Mouse (Mus musculus): ENCODE data around the gene Ifi204. TPM values are rescaled to one million over a fixed set of nuclear protein-coding genes. Genes with fewer than 3 reads are reported as not detected.
"Not testable (repeated sequence)": the region's sequence is repeated elsewhere in the genome, so short reads cannot be mapped to it uniquely, and the experiment has no call there.

Gene Ifi204
- 1.9 and 2.6 TPM in 2 replicates for polyA plus RNA-seq (2015; fragmentation: Nextera tagmentation; extraction: Ambion mirVana)

DNA sequence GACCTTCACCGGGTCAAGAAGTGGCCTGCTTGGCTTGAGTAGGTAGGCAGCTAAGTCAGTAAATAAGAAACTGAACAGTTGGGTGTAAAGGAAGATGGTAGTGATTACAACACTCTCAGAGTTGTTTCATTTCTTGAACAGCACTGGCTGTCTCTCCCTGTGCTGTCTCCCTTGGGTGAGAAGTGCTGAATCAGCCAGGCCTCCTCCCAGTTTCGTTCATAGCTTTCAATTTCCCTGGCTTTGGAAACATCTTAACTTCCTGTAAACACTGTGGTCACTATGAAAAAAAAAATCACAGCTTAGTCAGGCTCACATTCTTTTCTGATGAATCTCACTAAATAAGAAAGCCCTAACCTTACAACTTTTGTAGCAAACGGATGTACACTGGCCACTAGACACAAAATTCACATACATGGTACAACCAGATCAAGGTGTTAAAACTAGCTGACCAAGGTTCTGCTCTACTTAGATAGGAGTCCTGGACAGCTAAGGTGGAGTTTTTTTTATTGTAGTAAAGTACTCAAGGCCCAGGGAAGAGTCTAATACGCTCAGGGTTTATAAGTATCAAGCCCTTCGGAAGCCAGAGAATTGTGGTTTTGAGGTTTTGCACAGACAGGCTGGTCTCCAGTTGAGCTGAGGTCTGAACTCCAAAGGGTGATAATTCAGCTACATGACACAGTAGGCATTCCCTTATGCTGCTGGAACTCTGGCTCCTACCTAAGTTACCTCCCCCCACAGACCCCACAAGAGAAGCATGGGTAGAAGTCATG lies at the start of gene Ifi204:
Gene Ifi204 (minus strand): TSS at position 96 of the 770 bp plus-strand sequence.
- not testable (repeated sequence) for H3K36me3 ChIP-seq; H3K9me3 ChIP-seq; H3K4me2 ChIP-seq; H3K27me3 ChIP-seq; ATAC-seq (ENCODE audit: borderline replicate concordance, extremely low read depth, low FRiP score, low TSS enrichment); H3K9ac ChIP-seq; H3K27ac ChIP-seq; H3K4me1 ChIP-seq; H3K4me3 ChIP-seq
- WGBS, result 68% methylated on average over 5 of the region's 5 CpGs

DNA sequence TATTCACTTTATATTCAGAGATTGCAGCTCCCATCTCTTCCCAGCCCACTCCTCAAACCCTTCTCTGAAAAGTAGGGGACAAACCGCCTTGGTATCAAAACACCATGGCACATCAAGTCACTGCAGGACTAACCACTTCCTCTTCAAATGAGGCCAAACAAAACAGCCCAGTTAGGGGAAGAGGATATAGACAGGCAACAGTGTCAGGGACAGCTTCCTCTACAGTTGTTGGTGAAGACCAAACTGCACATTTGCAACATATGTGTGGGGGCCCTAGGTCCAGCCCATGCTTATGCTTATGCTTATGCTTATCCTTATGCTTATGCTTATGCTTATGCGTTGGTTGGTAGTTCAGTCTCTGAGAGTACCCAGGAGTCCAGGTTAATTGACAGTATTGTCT lies 42.6 kb upstream of the Ifi204 start:
- H3K27ac ChIP-seq; H3K9me3 ChIP-seq; H3K36me3 ChIP-seq; H3K27me3 ChIP-seq; H3K4me3 ChIP-seq; H3K4me2 ChIP-seq; H3K9ac ChIP-seq; ATAC-seq (ENCODE audit: borderline replicate concordance, extremely low read depth, low FRiP score, low TSS enrichment); H3K4me1 ChIP-seq: not testable (repeated sequence)
- WGBS, result 74% methylated on average over 2 of the region's 2 CpGs

DNA sequence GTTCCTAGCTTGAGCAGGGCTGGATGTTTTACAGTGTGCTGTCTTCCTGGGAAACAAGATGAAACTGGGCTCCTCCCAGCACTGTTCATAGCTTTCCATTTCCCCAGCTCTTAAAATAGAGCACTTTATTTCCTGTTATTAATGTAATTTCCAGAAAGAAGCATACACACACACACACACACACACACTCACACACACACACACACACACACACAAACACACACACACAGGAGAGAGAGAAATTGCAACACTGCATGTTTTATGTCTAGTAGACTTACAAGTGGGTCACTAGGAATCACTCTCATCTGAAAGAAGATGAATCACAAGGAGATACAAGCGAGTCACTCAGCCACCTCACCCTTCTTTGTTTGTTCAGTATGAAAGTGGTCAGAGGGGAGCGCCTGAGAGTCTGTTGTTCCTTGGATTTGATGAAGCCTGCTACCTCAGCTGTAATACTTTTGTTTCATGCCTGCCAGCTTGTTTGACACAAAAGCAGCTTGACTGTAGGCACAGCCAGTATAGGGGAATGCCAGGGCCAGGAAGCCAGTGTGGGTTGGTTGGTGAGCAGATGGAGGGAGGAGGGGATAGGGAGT lies 36.0 kb upstream of the Ifi204 start:
- not testable (repeated sequence) for H3K36me3 ChIP-seq; ATAC-seq (ENCODE audit: borderline replicate concordance, extremely low read depth, low FRiP score, low TSS enrichment); H3K9me3 ChIP-seq; H3K27me3 ChIP-seq; H3K4me3 ChIP-seq; H3K9ac ChIP-seq; H3K4me1 ChIP-seq; H3K27ac ChIP-seq; H3K4me2 ChIP-seq
- WGBS, result 44% methylated on average over 2 of the region's 2 CpGs

DNA sequence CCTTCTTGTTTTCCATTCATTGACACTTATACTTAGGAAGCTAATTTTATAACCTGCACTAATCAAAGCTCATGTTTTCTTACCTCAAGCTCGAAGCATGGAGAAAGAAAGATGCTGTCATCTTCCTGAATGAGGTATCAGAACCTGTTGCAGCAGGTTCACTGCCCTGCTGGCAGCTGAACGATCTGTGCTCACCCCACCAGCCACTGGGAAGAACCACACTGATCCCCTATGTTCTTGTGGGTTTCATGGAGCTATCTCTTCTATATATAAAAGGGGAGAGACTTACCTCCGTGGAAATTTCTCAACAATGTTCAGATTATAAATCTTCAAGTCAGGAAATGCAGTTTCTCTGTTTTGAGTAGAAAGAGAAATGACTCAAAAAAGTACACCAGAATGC lies 35.5 kb upstream of the Ifi204 start:
- ATAC-seq (ENCODE audit: borderline replicate concordance, extremely low read depth, low FRiP score, low TSS enrichment); H3K4me1 ChIP-seq; H3K27ac ChIP-seq; H3K9ac ChIP-seq; H3K36me3 ChIP-seq; H3K4me2 ChIP-seq; H3K9me3 ChIP-seq; H3K4me3 ChIP-seq; H3K27me3 ChIP-seq: not testable (repeated sequence)
- 48% methylated on average over 3 of the region's 3 CpGs for whole genome bisulfite sequencing

DNA sequence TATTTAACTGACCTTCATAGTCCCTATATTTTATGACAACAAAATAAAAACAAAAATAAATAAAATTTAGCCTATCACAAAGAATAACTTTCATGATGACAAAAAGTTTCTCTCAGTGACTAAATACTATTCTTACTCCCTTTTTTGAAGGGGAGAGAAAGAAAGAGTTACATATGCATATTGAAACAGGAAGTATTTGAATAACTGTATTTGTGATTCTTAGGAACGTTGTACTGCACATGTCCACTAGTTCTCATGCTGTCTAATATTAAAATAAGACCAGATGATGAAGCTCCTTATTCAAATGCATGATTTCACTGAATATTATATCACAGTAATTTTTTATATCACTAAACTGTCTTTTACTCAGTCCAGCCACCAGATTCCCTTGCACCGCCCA lies 35.0 kb upstream of the Ifi204 start:
- not testable (repeated sequence) for H3K27ac ChIP-seq; H3K9me3 ChIP-seq; ATAC-seq (ENCODE audit: borderline replicate concordance, extremely low read depth, low FRiP score, low TSS enrichment); H3K4me1 ChIP-seq; H3K27me3 ChIP-seq; H3K4me3 ChIP-seq; H3K9ac ChIP-seq; H3K36me3 ChIP-seq; H3K4me2 ChIP-seq
- 73% methylated on average over 2 of the region's 2 CpGs for WGBS

DNA sequence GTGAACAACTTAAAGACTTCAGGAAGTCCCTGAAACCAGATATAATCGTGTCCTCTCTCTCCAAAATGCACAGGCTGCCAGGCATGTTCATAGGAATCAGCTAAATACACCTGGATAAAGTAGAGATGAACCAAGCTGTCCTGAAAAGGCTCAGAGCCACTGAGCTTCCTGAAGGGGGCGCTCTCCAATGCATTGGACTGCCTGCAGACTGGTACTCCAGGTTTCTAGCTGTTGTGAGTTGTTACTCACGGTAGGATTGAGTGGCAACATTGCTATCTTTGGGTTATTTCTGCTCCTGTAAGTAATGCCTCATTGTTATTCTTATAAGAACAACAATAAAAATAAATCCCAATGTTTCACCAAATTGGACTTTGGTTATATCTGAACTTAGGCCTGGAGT lies 6.7 kb upstream of the Ifi204 start:
- not testable (repeated sequence) for H3K4me3 ChIP-seq; H3K36me3 ChIP-seq; H3K4me2 ChIP-seq; H3K9me3 ChIP-seq; ATAC-seq (ENCODE audit: borderline replicate concordance, extremely low read depth, low FRiP score, low TSS enrichment); H3K9ac ChIP-seq; H3K27ac ChIP-seq; H3K4me1 ChIP-seq; H3K27me3 ChIP-seq
- 59% methylated on average over 3 of the region's 3 CpGs for WGBS

DNA sequence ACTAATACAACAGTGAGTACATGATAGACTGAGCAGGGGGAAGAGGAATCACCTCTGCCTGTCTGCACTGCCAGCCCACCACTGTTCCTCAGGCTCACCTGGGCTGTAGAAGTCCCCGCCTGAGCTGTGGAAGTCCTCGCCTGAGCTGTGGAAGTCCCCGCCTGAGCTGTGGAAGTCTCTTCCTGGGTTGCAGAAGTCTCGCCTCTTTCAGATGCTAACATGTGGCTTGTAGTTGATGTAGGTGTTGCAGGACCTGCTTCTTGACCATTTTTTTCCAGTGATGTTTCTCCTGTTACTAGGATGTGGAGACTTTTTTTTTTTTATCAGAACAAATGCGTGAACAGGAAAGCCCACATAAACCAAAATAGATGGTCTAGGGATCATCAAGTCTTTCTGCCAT lies 6.7 kb downstream of the Ifi204 start:
- H3K9me3 ChIP-seq; H3K4me3 ChIP-seq; H3K27me3 ChIP-seq; H3K27ac ChIP-seq; H3K4me1 ChIP-seq; H3K9ac ChIP-seq; H3K4me2 ChIP-seq; ATAC-seq (ENCODE audit: borderline replicate concordance, extremely low read depth, low FRiP score, low TSS enrichment); H3K36me3 ChIP-seq: not testable (repeated sequence)
- WGBS, result 79% methylated on average over 5 of the region's 5 CpGs

DNA sequence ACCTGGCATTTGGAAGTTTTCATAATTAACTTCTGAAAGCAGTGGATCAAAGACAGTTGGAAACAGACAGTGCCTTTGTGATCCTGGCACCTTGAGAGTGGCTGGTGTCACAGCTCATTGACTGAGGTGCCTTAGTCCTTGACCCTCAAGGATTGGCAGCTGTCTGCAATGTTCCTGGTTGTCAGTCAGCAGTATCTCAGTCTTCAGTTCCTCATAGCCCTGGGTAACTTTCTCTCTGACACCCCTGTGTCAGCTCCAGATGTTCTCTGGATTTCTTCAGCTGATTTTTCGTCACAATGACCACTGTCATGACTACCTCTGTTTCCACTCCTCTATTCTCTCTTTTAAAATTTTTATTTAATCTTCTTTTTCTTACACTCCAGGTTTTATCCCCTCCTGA lies 24.5 kb downstream of the Ifi204 start:
- no peak overlapping the region for H3K4me3 ChIP-seq
- no peaks in the 10 kb centered on the region for H3K4me1 ChIP-seq
- 63% methylated on average over 1 of the region's 1 CpGs for WGBS
- H3K4me2 ChIP-seq, result no peak overlapping the region
- H3K9ac ChIP-seq, result no peak overlapping the region
- no peak overlapping the region for H3K27ac ChIP-seq
- H3K9me3 ChIP-seq, result no peaks in the 10 kb centered on the region
- no peak for ATAC-seq (ENCODE audit: borderline replicate concordance, extremely low read depth, low FRiP score, low TSS enrichment)
- no peaks in the 10 kb centered on the region for H3K36me3 ChIP-seq
- no peaks in the 10 kb centered on the region for H3K27me3 ChIP-seq

DNA sequence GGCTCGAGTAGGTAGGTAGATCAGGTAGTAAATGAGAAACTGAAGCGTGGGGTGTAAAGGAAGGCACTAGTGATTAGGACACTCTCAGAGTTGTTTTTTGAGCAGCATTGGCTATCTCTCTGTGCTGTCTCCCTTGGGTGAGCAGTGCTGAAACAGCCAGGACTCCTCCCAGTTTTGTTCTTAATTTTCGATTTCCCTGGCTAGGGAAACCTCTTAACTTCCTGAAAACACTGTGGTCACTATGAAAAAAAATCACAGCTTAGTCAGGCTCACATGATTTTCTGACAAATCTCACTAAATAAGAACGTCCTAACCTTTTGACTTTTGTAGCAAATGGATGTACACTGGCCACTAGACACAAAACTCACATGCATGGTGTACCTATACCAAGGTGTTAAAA lies 25.1 kb downstream of the Ifi204 start, which contains the start of gene Ifi207:
Gene Ifi207 (minus strand): TSS at position 92 of the 400 bp plus-strand sequence.
- no peak within 1 kb of the TSS for H3K27ac ChIP-seq
- no peak within 1 kb of the TSS for H3K4me3 ChIP-seq
- no peaks in the 10 kb centered on the region for H3K9me3 ChIP-seq
- no peaks in the 10 kb centered on the region for H3K36me3 ChIP-seq
- H3K27me3 ChIP-seq, result no peaks in the 10 kb centered on the region
- 63% methylated on average over 4 of the region's 4 CpGs for WGBS
- H3K9ac ChIP-seq, result no peak within 1 kb of the TSS
- no peak for ATAC-seq (ENCODE audit: borderline replicate concordance, extremely low read depth, low FRiP score, low TSS enrichment)
- H3K4me1 ChIP-seq, result no peaks in the 10 kb centered on the region
- H3K4me2 ChIP-seq, result no peak within 1 kb of the TSS

DNA sequence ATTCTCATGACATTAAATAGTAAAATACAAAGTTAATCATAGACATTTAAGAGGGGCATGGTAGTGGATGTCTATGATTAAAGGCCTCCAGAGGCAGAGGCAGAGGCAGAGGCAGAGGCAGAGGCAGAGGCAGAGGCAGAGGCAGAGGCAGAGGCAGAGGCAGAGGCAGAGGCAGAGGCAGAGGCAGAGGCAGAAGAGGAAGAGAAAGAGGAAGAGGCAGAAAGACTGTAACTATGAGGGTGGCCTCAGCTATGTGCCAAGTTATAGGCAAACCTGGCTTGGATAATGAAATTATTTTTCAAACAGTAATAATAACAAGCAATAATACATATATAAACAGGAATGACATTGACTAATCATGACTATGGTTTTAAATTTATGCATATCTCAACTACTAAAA lies 26.2 kb downstream of the Ifi204 start:
- Histone ChIP-seq H3K9me3 (no peaks in the 10 kb centered on the region), H3K4me1 (no peaks in the 10 kb centered on the region), H3K36me3 (no peaks in the 10 kb centered on the region), H3K4me2 (no peak overlapping the region), H3K4me3 (no peak overlapping the region), H3K27me3 (no peaks in the 10 kb centered on the region), H3K27ac (no peak overlapping the region), H3K9ac (no peak overlapping the region)
- ATAC-seq (ENCODE audit: borderline replicate concordance, extremely low read depth, low FRiP score, low TSS enrichment), result no peak

DNA sequence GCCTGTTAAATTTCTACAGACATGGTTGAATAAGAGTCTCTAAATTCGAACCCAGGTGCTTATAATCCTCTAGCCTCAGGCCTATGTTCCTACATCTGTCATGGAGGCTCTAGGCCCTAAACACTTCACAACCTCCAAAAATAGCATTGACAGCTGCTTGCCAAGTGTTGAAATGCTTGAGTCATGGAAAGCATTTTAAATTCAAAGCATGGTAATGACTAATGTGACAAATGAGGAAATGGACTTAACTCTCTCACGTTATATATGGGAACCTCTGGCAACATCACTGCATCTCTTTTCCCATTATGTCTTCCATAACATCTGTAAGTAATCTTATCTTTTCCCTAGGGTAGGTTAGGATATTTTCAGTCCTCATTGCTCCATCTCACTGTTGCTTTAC lies 29.8 kb downstream of the Ifi204 start:
- ATAC-seq (ENCODE audit: borderline replicate concordance, extremely low read depth, low FRiP score, low TSS enrichment), result no peak
- Histone ChIP-seq H3K27me3 (no peaks in the 10 kb centered on the region), H3K36me3 (no peaks in the 10 kb centered on the region), H3K9ac (no peak overlapping the region), H3K27ac (no peak overlapping the region), H3K9me3 (no peaks in the 10 kb centered on the region), H3K4me1 (no peaks in the 10 kb centered on the region), H3K4me2 (no peak overlapping the region), H3K4me3 (no peak overlapping the region)
- WGBS, result 41% methylated on average over 2 of the region's 2 CpGs

DNA sequence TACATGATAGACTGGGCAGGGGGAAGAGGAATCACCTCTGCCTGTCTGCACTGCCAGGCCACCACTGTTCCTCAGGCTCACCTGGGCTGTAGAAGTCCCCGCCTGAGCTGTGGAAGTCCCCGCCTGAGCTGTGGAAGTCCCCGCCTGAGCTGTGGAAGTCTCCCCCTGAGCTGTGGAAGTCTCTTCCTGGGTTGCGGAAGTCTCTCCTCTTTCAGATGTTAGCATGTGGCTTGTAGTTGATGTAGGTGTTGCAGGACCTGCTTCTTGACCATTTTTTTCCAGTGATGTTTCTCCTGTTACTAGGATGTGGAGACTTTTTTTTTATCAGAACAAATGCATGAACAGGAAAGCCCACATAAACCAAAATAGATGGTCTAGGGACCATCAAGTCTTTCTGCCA lies 31.7 kb downstream of the Ifi204 start:
- 77% methylated on average over 4 of the region's 4 CpGs for WGBS
- not testable (repeated sequence) for H3K27ac ChIP-seq; ATAC-seq (ENCODE audit: borderline replicate concordance, extremely low read depth, low FRiP score, low TSS enrichment); H3K36me3 ChIP-seq; H3K4me3 ChIP-seq; H3K4me1 ChIP-seq; H3K27me3 ChIP-seq; H3K9ac ChIP-seq; H3K4me2 ChIP-seq; H3K9me3 ChIP-seq
